Mouse (Mus musculus) gastrocnemius, postnatal 10 days (tissue): ENCODE data around the gene Cdc42bpa. TPM values are rescaled to one million over a fixed set of nuclear protein-coding genes. Genes with fewer than 3 reads are reported as not detected.
A peak's percentile ranks its signal among the peaks of the same experiment; 100 is the strongest.

ENCODE experiments used
- DNase-seq: peaks from one replicate; pipeline ENCODE4 v3.0.0; 2021; ENCODE audit warnings: mixed read lengths
- total RNA-seq, 2 experiments: library from RNA; stranded (reverse); gene quantifications; 2 replicates each; pipeline ENCODE4 v1.2.3; 2021

Gene Cdc42bpa
- total RNA-seq, 2 experiments from 2014 or later: 34.9 to 43.3 TPM

DNA sequence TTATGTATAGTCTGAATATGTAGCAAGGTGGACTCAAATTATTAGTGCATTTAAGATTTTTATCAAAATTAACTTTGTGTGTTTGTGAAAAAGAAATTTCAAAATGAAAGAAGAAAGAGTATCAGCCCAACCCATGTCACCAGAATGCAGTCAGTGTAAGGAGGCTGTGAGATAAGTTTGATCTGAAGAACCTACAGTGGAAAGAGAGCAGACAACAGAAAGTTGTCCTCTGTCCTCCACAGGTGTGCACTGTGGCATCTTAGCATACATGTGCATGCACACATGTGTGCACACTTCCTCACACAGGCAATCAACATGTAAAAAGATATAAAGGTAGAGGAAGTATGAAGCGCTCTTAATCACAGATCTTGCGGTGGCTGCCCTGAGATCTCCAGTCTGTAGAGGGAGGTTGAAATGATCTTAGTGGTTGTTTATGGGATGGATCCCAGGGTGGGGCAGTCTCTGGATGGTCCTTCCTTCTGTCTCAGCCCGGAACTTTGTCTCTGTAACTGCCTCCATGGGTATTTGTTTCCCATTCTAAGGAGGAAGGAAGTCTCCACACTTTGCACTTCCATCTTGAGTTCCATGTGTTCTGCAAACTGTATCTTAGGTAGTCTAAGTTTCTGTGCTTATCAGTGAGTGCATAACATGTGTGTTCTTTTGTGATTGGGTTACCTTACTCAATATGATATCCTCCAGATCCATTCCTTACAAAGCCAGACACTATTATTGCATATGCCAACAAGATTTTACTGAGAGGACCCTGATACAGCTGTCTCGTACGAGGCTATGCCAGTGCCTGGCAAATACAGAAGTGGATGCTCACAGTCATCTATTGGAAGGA lies 71.7 kb downstream of the Cdc42bpa start:
- DNase-seq: no peak

- DNase-seq: no peak
Observed at GRCm38 (mm10) chr1:180037461-180037860, 77.2 kb downstream of the Cdc42bpa start.

DNA sequence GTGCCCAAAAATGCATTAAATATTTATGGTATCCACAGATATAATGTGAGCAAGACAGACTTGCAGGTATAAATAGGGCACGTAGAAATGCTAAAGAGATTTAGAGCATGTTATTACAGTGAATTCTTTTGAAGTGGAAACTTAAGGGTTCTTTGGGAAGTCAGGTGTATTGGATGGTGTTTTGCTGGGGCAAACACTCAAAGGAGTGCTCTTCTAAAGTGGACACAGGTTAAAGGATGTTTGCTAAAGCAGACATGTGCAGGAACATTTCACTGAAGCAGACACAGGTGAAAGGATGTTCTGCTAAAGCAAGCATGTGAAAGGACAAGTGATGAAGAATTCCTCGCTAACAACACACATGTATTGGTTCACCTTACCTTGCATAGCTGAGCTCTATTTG lies 83.9 kb downstream of the Cdc42bpa start:
- no peak for DNase-seq

GRCm38 (mm10) chr1:180045172-180045571 lies 84.9 kb downstream of the Cdc42bpa start:
- no peak for DNase-seq

DNA sequence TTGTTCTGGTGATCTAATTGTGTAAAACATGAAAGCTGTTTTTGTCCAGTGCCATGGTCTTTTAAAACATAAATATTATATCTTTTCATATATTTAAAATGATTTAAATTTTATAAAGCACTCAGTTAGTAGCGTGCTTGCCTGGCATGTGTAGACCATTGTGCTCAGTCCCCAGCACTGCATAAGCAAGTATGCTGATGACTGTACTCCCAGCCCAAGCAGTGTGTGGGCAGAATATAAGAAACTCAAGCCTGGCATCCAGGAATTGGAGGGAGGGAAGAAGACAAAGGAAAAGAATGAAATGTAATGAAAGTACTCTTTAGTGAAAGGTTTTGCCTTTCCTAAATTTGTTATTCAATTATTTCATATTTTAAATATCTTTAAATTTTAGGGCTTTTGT lies 128.9 kb downstream of the Cdc42bpa start:
- no peak for DNase-seq

- DNase-seq: no peak
Observed at GRCm38 (mm10) chr1:180098426-180098825, 138.2 kb downstream of the Cdc42bpa start.

DNA sequence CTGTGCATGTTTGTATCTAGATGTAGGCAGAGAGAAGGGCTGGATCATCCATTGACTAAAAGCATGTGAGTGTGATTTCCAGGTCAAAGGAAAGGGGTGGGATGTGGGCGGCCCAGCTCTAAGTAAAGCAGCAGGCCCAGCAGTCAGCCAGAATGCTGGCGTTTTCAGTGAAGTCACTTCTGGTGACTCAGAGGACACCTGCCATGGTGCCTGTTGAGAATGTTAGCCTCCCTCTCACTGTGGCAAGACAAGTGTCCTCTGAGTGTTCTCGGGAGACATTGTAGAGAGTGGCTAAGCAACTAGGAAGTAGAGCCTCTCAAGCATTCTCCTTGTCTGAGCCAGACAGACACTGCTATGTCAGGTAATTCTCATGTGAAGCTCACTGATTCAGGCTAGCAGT lies 144.3 kb downstream of the Cdc42bpa start:
- no peak for DNase-seq

- no peak for DNase-seq
Observed at GRCm38 (mm10) chr1:180109050-180109449, 148.8 kb downstream of the Cdc42bpa start.

DNA sequence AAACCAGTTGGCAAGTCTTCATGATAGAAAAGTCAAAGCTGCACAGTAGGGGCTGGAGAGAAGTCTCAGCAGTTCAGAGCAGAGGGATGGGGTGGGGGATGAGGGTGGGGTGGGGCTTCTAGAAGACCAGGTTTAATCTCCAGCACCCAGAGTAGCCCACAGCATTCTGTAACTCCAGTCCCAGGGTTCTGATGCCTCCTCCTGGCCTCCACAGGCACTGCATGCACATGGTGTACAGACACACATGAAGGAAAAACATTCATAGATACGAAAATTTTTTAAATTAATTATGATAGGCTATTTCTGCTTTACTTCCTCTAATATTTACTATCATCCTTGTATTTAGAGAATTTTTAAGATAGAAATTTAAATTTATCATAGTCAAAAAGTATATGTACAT lies 156.3 kb downstream of the Cdc42bpa start:
- peak; percentile 20 for DNase-seq

DNA sequence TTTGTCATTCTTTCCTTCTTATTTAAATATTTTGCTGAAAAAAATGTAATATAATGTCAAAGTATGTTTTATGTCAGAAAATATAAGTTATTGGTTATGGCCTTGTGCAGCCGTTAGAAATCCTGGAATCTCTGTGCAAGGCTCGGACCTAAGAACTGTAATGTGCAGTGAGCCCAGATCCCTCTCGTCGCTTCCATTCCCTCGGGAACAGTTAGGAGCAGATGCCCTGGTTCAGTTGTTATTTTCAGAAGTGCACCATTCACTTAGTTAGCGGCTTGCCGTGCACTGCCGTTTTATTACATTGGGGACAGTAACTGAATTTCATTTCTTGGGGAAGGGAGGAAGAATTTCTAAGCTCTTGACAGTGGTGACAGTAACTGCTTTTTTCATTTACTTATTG lies 158.0 kb downstream of the Cdc42bpa start:
- DNase-seq: no peak

GRCm38 (mm10) chr1:180128077-180128792 lies 168.0 kb downstream of the Cdc42bpa start:
- no peak for DNase-seq

DNA sequence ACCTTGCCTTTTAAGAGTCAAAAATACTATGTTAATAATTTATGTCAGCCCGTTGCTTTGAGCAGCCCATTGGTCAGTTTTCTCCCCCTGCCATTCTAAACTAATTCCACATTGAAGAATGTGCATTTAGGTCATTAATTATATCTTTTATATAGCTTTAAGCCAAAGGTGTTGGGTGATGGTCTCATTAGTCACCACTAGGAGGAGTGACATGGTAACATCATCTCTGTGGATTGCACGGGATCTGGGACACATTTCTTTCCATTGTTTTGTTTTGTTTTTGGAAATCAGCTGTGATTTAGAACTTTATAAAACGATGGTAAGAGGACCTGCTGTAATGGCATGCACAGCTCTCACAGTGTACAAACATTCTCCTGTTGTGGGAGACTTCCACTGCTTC lies 171.1 kb downstream of the Cdc42bpa start:
- DNase-seq: no peak

- no peak for DNase-seq
Observed at GRCm38 (mm10) chr1:180132187-180132586, 171.9 kb downstream of the Cdc42bpa start.

- no peak for DNase-seq
Observed at GRCm38 (mm10) chr1:180139158-180139557, 178.9 kb downstream of the Cdc42bpa start.

DNA sequence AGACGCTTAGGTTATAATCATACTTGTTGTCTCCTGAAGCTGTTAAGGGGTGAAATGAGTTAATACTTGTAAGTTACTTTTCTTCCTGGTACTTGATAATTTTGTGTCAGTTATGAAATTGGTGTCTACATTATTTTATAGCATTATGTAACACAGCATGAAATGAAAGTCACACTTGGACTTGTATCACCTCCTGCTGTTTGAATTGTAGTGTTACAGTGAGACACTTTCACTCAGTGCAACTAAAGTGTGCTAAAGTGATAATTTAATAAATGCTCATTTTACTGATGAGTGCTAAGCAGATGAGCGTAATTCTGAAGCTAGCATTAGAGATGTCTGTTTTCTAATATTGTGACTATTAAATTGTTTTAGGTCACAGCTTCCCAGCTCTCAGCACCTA lies 180.7 kb downstream of the Cdc42bpa start:
- no peak for DNase-seq

DNA sequence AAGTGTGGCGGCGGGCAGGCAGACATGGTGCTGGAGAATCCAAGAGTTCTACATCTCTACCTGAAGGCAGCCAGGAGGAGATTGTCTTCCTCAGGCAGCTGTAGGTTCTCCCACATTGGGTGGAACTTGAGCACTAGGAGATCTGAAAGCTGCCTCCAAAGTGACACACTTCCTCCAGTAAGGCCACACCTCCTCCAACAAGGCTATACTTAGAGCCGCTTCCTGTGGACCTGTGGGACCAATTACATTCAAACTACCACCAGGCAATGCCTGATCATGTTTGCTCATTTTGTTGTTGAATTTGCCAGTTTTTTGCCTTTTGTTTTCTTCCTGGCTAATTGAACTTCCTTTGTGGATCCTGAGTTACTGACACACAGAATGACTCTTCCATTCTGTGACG lies 187.8 kb downstream of the Cdc42bpa start:
- DNase-seq: no peak

DNA sequence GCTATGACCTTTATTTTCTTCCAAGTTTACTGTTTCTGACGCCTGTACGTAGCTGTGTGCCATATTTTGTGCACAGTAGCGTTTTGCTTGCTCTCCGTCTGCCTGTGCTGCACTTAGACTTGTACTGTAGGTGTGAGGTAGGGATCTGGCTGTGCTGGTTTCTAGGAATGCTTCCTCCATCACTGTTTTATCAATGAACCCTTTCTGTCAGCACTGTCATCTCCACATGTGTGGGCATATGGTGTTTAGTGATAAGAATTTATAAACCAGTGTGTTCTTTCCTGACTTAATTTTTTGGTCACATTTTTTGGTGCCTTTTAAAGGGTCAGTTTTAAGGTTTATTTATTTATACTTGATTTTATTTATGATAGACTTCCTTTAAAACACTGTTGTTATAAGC lies 188.3 kb downstream of the Cdc42bpa start:
- DNase-seq: no peak

DNA sequence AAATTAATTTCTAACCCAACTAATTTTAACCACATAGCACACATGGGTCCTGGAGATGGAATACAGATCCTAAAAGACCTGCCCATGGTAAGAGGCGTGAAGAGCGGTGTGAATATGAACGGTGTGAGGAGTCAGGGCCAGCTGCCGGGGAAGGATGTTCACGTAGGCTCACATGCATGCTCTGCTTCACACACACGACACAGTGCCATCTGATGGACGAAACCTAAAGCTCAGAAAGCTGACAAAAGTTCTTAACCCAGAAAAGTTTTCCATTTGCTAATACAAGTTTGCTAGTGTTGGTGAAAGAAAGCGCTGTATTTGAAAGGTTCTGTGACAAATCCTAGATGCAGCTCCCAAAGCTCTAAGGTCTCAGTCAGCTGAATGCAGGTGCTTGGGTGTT lies 190.9 kb downstream of the Cdc42bpa start:
- DNase-seq: no peak

DNA sequence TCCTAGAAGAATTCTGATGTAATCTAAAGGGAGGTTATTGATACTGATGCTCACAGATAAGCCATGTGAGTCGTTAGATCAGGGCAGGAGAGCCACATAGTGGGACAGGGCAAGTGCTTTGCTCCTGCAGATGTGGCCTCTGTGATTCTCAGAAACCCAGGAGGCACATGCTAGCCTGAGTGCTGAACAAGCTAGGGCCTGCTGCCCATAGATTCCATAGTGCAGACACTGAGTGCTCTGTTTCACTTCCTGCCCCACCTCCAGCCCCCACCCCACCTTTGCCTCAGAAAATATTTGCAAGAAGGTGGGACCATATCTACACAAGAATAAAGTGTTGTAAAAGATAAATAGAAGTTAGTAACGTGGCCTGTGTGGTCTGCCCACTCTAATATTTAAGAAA lies 198.4 kb downstream of the Cdc42bpa start:
- no peak for DNase-seq

GRCm38 (mm10) chr1:180160545-180160944 lies 200.3 kb downstream of the Cdc42bpa start:
- DNase-seq: no peak

- no peak for DNase-seq
Observed at GRCm38 (mm10) chr1:180161160-180161559, 200.9 kb downstream of the Cdc42bpa start.

GRCm38 (mm10) chr1:180161566-180162355 lies 201.5 kb downstream of the Cdc42bpa start:
- no peak for DNase-seq

GRCm38 (mm10) chr1:180162986-180163385 lies 202.7 kb downstream of the Cdc42bpa start:
- no peak for DNase-seq
